Mouse (Mus musculus) right cerebral cortex, postnatal 36 days (tissue): ENCODE data around the gene Pou6f2.

Experiments
- DNase-seq, 2 experiments: peaks; one replicate each; pipeline ENCODE4 v3.0.0; 2022; ENCODE audit warnings: low spot score in 2 of 2, mixed read lengths in 1 of 2

Pou6f2 gene

GRCm38 (mm10) chr13:18218566-18219234 is 178.8 kb downstream of the Pou6f2 start:
- no peak for DNase-seq

GRCm38 (mm10) chr13:18211242-18211641 is 186.2 kb downstream of the Pou6f2 start:
- DNase-seq = no peak

GRCm38 (mm10) chr13:18204476-18205250 is 192.8 kb downstream of the Pou6f2 start:
- DNase-seq = no peak

GRCm38 (mm10) chr13:18174003-18174402 is 223.5 kb downstream of the Pou6f2 start:
- no peak for DNase-seq

- DNase-seq = no peak
These were observed 224.5 kb downstream of the Pou6f2 start for GRCm38 (mm10) chr13:18173021-18173420.

GRCm38 (mm10) chr13:18172334-18172733 is 225.2 kb downstream of the Pou6f2 start:
- no peak for DNase-seq

GRCm38 (mm10) chr13:18164182-18164581 is 233.3 kb downstream of the Pou6f2 start:
- DNase-seq = no peak

GRCm38 (mm10) chr13:18160566-18160965 is 236.9 kb downstream of the Pou6f2 start:
- DNase-seq = no peak

GRCm38 (mm10) chr13:18153949-18154582 is 243.4 kb downstream of the Pou6f2 start:
- no peak for DNase-seq

- no peak for DNase-seq
These were observed 263.8 kb downstream of the Pou6f2 start for GRCm38 (mm10) chr13:18133646-18134045.

- DNase-seq = no peak
These were observed 264.3 kb downstream of the Pou6f2 start for GRCm38 (mm10) chr13:18133193-18133592.

- DNase-seq = no peak
These were observed 266.2 kb downstream of the Pou6f2 start for GRCm38 (mm10) chr13:18131324-18131723.

- DNase-seq = no peak
These were observed 267.8 kb downstream of the Pou6f2 start for GRCm38 (mm10) chr13:18129697-18130096.

- DNase-seq = no peak
These were observed 268.7 kb downstream of the Pou6f2 start for GRCm38 (mm10) chr13:18128826-18129225.

GRCm38 (mm10) chr13:18128053-18128452 is 269.4 kb downstream of the Pou6f2 start:
- DNase-seq = no peak

- DNase-seq = no peak
These were observed 271.4 kb downstream of the Pou6f2 start for GRCm38 (mm10) chr13:18126111-18126510.

GRCm38 (mm10) chr13:18125226-18126000 is 272.1 kb downstream of the Pou6f2 start:
- no peak for DNase-seq

- peak; percentile 21 to 33 for DNase-seq
These were observed 273.1 kb downstream of the Pou6f2 start for GRCm38 (mm10) chr13:18124368-18124767.

GRCm38 (mm10) chr13:18120406-18120805 is 277.1 kb downstream of the Pou6f2 start:
- no peak for DNase-seq

- DNase-seq = no peak
These were observed 315.9 kb downstream of the Pou6f2 start for GRCm38 (mm10) chr13:18081443-18082119.
